Mouse (Mus musculus) liver, adult 2 months (tissue): ENCODE measurements at regions not wholly inside any gene's neighbourhood (a gene's known extent, or its start where the extent isn't known, plus 50 kb on each side); places are given as distances from the start of the nearest gene placed in this dataset.

ENCODE experiments used
- DNase-seq: peaks from one replicate; pipeline ENCODE4 v3.0.0-alpha.2; 2011; ENCODE audit warnings: low read depth, low spot score; ENCODE audit errors: extremely low read depth
- H3K27ac ChIP-seq: fragments of 200-500 bp; replicated peaks from 2 replicates; pipeline ENCODE4 v1.5.1; 2012; ENCODE audit warnings: low read depth, mild to moderate bottlenecking, control low read depth, inconsistent platforms, low read length; ENCODE audit not compliant: insufficient read depth
- H3K27me3 ChIP-seq: fragments of 200-500 bp; 2 replicates; pipeline ENCODE4 v1.6.1; 2012; ENCODE audit warnings: mild to moderate bottlenecking, moderate library complexity, low read length, inconsistent platforms; ENCODE audit not compliant: control insufficient read depth, insufficient read depth
- H3K36me3 ChIP-seq: fragments of 200-500 bp; 2 replicates; pipeline ENCODE4 v1.6.1; 2012; ENCODE audit warnings: low read length, inconsistent platforms; ENCODE audit not compliant: control insufficient read depth, insufficient read depth
- H3K4me1 ChIP-seq: fragments of 200-500 bp; 2 replicates; pipeline ENCODE4 v1.6.1; 2011; ENCODE audit warnings: low read length; ENCODE audit not compliant: control insufficient read depth, insufficient read depth
- H3K4me3 ChIP-seq: fragments of 200-500 bp; 2 replicates; pipeline ENCODE4 v1.5.1; 2011; ENCODE audit warnings: low read depth, mild to moderate bottlenecking, control low read depth, low read length, moderate library complexity; ENCODE audit not compliant: insufficient read depth
- H3K79me2 ChIP-seq: fragments of 200-500 bp; 2 replicates; pipeline ENCODE4 v1.6.1; 2012; ENCODE audit warnings: inconsistent platforms, mild to moderate bottlenecking, low read length, moderate library complexity; ENCODE audit not compliant: control insufficient read depth, insufficient read depth
- H3K9ac ChIP-seq: fragments of 200-500 bp; 2 replicates; pipeline ENCODE4 v1.6.1; 2012; ENCODE audit warnings: low read depth, mild to moderate bottlenecking, control low read depth, inconsistent platforms, low read length
- CTCF ChIP-seq: fragments of 200-500 bp; IDR thresholded peaks from 2 replicates; pipeline ENCODE4 v1.5.1; 2011; ENCODE audit warnings: low read depth, low read length, control low read depth
- POLR2A ChIP-seq: fragments of 200-500 bp; IDR thresholded peaks from 2 replicates; pipeline ENCODE4 v1.6.1; 2011; ENCODE audit warnings: low read length, control low read depth; ENCODE audit not compliant: insufficient read depth; ENCODE audit errors: extremely low read depth
- WGBS: fragments of 180-500 bp; shearing (Covaris S2); methylation state at CpG from one replicate; pipeline ENCODE4 v1.1.7; 2018; 5-methylcytosine and 5-hydroxymethylcytosine counted together

DNA sequence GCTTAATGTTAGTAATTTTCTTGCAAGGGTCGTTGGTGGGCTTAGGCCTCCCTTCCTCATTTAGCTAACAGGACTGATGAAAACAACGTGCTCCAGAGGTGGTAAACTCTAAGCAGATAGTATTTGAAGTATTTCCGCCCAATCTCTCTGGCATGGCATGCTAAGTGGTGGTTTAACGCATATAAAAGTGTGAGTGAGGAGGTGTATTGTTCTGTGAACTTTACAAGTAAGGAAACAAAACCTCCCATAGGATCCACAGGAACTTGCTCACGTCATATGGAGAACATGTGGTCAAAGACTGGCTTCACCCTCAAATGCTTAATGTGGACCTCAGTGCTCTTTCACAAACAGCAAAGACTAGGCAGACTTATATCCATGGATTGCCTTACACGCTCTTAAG, 56.5 kb upstream of the Tars start:
- TF ChIP-seq CTCF (no peak), POLR2A (no peak)
- H3K79me2 ChIP-seq, result no peaks in the 10 kb centered on the region
- DNase-seq, result no peak
- no peak overlapping the region for H3K27ac ChIP-seq
- WGBS, result 86% methylated on average over 6 of the region's 6 CpGs
- no peak overlapping the region for H3K9ac ChIP-seq
- no peaks in the 10 kb centered on the region for H3K4me1 ChIP-seq
- H3K27me3 ChIP-seq, result no peaks in the 10 kb centered on the region
- H3K4me3 ChIP-seq, result no peak overlapping the region
- H3K36me3 ChIP-seq, result no peaks in the 10 kb centered on the region

DNA sequence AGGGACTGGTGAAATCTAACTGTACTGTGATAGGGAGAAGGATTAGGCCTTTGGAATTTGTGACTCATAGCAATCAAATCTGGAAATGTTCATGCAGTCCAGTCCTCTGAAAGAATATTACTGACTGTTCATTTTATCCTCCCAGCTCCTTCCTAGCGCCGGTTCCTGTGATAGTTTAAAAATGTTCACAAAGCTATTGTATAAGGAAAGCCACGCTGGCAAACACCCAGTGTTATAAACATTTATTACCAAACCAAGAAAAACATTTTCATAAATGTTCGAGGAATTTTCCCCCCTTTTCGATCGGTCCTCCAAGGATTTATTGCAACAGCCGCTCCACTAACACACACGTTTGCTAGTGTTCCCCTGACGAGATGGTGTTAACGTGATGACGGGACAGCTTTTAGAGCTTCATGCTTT, 55.9 kb upstream of the Tars start:
- Histone ChIP-seq H3K27ac (no peak overlapping the region), H3K9ac (no peak overlapping the region), H3K4me3 (no peak overlapping the region), H3K27me3 (no peaks in the 10 kb centered on the region), H3K4me1 (no peaks in the 10 kb centered on the region), H3K36me3 (no peaks in the 10 kb centered on the region), H3K79me2 (no peaks in the 10 kb centered on the region)
- TF ChIP-seq CTCF (no peak), POLR2A (no peak)
- no peak for DNase-seq
- WGBS, result 85% methylated on average over 11 of the region's 11 CpGs

DNA sequence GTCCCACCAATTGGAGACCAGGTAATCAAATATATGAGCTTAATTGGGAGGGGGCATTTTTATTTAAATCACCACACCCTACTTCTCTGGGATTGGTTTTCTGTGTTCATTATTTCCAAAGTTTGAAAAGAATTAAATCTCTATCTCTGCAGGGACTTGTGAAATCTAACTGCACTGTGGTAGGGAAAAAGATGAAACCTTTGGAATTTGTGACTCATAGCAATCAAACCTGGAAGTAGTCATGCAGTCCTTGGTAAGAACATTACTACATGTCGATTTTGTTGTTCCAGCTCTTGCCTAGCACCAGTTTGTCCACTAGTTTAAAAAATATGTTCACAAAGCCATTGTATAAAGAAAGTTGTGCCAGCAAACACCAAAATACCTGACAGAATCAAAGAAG, 54.5 kb upstream of the Tars start:
- H3K4me3 ChIP-seq, result no peak overlapping the region
- DNase-seq, result no peak
- no peaks in the 10 kb centered on the region for H3K27me3 ChIP-seq
- no peaks in the 10 kb centered on the region for H3K36me3 ChIP-seq
- no peaks in the 10 kb centered on the region for H3K79me2 ChIP-seq
- H3K4me1 ChIP-seq, result no peaks in the 10 kb centered on the region
- TF ChIP-seq CTCF (no peak), POLR2A (no peak)
- 86% methylated on average over 1 of the region's 1 CpGs for WGBS
- H3K9ac ChIP-seq, result no peak overlapping the region
- H3K27ac ChIP-seq, result no peak overlapping the region

DNA sequence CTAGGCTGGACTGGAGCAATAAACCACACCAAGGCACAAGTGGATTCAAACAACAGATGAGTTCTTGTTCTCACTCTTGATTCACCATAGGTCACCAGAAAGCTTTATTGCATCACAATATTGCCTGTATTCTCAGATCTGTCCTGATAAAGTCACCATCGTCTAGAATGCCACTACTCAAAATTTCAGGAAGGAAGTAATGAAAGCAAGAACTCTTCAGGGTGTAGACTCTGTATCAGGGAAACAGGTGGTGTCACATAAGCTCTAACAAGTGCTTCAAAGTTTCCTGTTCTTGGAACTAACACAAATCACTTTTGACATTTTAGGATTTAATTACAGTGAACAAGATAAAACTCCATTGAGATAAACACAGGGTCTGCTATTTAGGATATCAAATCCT, 52.2 kb upstream of the Tars start:
- WGBS, result 72% methylated on average over 1 of the region's 1 CpGs

More for the DNA sequence above, 52.2 kb upstream of the Tars start:
- Histone ChIP-seq H3K9ac (no peak overlapping the region), H3K4me3 (no peak overlapping the region), H3K79me2 (no peaks in the 10 kb centered on the region), H3K27me3 (no peaks in the 10 kb centered on the region), H3K36me3 (no peaks in the 10 kb centered on the region), H3K4me1 (no peaks in the 10 kb centered on the region), H3K27ac (no peak overlapping the region)
- DNase-seq, result no peak
- TF ChIP-seq CTCF (no peak), POLR2A (no peak)
